Mouse (Mus musculus) adrenal gland, postnatal 14 days (tissue): ENCODE measurements around the gene Foxo3. TPM values are rescaled to one million over a fixed set of nuclear protein-coding genes. Genes with fewer than 3 reads are reported as not detected.

ENCODE experiments used
- DNase-seq: peaks from one replicate; pipeline ENCODE4 v3.0.0; 2021; ENCODE audit warnings: mixed read lengths
- total RNA-seq: library from RNA; stranded (reverse); gene quantifications from 2 replicates; pipeline ENCODE4 v1.2.3, GENCODE M21; 2021

The Foxo3 gene
- total RNA-seq, 1 experiment from 2014 or later, result 49.0 TPM

DNA sequence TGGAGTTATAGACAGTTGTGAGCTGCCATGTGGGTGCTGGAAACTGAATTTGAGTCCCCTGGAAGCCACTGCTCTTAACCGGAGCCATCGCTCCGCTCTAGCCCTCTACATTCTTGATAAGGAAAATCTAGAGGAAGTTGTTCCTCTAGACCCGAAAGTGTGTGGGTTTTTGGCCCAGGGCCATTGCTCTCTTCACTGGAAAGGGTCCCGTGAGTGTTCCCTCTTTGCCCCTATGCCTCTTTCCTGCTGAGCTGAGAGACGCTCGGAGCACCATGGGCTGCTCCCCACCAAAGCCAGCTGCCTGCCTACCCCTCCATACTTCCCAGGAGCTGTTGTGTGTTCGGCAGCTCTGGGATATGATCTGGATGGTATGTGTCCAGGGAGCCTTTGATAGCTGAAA, 96.2 kb downstream of the Foxo3 start:
- DNase-seq, result no peak

- no peak for DNase-seq
Measured at GRCm38 (mm10) chr10:42178751-42179150, 97.8 kb downstream of the Foxo3 start.

- peak; percentile 53 for DNase-seq
Measured at GRCm38 (mm10) chr10:42177771-42178674, 98.5 kb downstream of the Foxo3 start.

DNA sequence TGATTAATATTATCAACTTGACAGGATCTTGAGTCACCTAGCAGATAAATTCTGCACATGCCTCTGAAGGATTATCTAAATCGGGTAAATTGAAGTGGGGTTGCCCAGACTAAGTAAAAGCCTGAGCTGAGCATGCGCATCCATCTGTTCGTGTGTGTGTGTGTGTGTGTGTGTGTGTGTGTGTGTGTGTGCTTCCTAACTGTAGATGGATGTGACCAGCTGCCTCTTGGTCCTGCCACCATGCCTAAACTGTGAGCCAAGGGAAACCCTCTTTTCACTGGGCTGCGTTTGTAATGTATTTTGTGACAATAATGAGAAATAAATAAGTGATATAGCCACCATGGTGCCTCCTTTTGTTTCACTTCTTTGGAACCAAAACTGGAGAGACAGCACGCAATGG, 102.3 kb downstream of the Foxo3 start:
- DNase-seq, result no peak

GRCm38 (mm10) chr10:42173839-42174238, 102.7 kb downstream of the Foxo3 start:
- no peak for DNase-seq

DNA sequence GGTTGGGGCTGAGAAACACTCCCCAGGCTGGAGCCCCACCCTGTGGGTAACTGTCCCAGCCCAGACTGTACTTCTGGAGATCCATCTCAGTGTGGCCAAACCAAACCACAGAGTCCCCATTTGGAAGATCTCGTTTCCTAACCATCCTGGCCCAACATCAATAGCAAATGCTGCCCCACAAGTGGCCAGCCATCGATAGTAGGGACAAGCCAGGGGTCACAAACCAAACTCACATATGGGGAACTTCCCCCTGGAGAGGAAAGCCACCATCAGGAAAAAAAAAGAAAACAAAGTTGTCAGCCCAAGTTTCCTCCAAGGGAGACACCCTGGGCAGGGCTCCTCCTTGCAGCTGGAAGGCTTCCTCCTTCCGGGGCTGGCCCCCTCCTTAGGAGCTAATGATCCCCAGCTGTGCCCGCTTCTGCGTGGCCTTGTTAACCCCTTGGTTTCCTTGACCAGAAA, 105.6 kb downstream of the Foxo3 start:
- DNase-seq, result peak; percentile 34

DNA sequence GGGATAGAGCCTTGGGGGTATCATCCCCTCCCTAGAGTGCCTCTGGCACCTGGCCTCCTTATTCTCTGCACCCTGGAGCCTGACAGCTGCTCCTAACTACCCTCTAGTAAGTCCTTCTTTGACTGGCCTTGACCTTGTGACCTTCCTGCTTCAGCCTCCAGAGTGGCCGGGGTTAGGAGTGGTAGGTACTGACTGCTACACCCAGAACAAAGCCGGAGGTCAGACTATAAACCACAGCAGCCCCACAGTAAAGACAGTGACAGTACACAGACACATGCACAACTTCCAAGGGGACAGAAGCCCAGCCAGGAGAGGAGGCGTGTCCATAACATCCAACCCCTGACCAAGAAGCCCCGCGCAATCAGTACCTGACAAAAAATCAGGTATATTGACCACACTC, 106.4 kb downstream of the Foxo3 start:
- no peak for DNase-seq

DNA sequence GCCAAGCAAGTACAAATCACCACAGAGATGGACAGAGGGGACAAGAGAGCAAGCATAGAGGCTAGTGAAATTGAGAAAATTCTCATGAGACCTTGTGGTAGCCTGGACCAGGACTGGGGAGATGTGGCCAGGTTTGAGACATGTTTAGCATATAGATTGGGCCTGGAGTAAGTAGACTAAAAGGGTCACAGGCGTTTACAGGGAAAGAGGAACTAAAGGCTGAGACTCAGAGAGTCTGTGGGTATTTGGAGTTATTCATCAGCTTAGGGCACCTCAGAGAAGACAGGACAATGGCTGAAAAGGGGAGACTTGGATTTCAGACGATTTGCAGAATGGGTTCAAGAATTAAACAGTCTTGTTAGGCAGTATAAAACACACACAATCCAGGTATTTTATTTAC, 121.8 kb downstream of the Foxo3 start:
- no peak for DNase-seq

DNA sequence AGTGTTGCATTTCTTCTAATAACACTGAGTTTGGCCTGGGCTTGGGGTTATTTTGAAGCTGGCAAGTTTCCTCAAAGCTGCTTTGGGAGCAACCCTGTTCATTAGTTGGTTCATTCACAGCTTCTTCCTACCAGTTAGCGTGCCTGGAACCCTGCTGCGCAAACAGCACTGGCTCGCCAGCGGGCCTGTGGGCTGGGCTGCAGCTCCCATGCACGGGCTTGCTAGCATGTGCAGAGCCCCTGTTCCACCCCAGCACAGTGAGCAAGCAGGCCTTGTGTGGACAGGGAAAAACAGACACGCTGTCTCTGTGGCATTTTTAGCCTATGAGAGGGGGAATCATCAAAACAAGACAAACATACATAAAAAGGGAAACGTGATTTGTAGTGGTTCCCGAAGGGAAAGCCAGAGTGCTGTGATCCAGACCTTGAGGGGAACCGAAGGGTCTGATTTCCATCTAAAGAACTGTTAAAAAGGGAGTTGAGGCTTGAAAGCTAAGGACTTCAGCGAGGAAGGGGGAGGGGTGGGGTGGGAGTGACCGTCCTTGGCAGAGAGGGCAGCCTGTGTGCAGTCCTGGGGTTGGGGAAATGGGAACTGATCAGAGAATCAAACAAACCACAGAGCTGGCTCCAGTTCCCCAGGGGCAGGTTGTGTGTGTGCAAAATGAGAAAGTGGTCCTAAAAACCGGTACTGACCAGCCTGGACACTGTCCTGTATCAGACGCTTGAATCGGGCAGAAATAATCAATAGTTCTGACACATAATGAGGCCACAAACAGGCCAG, 123.9 kb downstream of the Foxo3 start:
- DNase-seq, result peak; percentile 27

DNA sequence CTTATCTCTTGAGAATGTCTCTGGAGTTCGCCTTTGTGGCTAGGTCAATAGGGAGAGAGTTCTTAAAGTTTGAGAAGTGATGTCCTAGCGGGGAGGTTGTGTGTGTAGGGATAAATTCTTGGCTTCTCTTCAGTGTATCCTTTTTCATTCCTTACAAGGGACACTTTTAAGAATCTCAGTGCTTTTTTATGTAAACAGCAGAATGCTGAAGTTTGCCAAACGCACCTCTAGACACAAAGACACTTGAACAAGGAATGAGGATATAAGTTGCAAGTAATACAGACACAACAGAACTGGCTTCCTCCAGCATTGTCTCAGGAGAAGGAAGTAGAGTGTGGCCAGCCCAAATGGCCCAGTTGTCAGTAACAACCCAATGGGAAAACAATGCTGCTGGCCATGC, 126.8 kb downstream of the Foxo3 start:
- no peak for DNase-seq

DNA sequence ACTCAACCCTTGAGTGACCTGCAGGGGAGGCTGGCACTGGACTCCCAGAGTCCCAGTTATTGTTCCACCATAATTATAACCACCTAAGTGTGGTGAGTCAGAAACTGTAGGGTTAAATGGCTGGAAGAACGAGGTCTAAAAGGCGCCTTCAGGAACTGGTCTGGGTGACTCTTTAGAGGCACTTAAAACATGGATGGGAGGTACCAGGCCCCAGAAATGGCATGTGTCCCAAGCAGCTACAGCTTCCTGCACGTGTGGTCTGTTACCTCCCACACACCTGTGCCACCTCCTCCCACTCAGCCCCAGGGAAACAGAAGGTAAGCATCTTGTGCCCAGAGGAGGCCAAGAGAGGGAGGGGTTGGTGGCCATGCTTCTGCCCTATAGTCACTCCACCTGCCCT, 128.2 kb downstream of the Foxo3 start:
- DNase-seq, result no peak

DNA sequence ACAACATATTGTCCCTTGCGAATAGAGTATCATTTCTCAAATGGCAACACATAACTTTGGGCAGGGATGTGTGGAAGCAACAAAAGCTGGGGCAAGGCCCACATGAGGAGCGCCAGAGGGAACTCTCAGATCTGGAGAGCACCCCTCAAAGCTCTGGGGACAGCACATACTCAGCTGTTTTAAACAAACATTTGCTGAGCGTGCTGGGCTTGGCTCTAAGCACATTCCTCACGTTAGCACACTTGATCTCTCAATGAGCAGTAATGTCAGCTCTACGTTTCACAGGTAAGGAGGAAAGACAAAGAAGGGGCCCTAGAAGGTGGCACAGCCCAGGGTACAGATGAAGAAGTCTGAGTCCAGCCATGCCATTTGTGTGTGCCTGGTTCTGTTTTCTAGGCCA, 131.3 kb downstream of the Foxo3 start:
- DNase-seq, result no peak

GRCm38 (mm10) chr10:42144788-42145187, 131.8 kb downstream of the Foxo3 start:
- DNase-seq, result no peak

- no peak for DNase-seq
Measured at GRCm38 (mm10) chr10:42144176-42144575, 132.4 kb downstream of the Foxo3 start.

DNA sequence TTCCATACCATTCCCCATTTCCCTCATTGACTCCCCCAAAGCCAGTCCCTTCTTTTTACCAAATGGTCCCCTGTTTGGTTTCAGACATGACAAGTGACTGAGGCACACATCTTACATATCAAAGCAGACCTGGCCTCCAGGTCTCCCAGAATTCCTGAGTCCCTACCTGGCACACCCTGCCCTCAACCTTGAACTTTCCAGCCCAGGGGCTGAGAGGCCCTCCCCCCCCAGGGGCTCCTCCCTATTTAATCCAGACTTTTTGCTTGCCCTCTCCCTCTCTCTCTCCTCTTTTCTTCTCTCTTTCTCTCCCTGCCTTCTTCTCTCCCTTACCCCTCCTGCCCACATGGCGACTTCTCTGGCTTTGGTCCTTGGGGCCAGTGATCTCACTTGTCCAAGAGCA, 133.8 kb downstream of the Foxo3 start:
- DNase-seq, result no peak

DNA sequence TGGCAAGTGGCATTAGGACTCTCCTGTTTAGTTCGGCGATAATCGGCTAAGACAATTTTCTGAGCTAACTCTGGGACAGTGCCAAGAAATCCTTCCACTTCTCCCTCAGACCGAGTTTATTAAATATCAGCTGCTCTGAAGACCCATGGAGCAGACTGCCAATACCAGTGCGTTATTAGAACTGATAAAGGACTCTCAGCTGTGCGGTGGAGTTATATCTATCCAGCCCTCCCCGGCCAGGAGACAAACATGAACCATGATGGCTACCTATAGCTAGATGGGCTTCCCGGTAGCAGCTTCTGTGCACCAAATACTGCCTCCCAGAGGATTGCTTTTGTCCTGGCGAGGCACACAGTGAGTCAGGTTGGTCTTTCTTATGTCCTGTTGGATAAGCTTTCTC, 134.5 kb downstream of the Foxo3 start:
- DNase-seq, result no peak

DNA sequence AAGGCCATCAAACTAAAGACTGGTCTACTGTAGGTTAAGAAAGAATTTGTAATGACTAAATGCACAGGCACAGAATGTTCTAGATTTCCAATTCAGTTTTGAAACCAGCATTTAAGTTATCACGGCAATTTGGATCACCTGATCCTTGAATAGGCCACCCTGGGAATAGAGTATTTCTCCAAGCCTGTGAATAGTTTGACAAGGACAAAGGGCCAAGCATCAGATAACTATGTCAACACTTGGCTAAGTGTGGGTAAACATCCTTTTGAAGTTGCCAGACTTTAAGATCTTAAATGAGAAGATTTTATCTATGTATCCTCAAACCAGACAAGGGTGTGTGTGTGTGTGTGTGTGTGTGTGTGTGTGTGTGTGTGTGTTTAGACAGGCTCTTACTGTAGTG, 136.8 kb downstream of the Foxo3 start:
- DNase-seq, result no peak

GRCm38 (mm10) chr10:42134759-42135702, 141.5 kb downstream of the Foxo3 start:
- DNase-seq, result no peak
